Mouse (Mus musculus) Patski (cell line): ENCODE data around the gene Alg1. TPM values are rescaled to one million over a fixed set of nuclear protein-coding genes. Genes with fewer than 3 reads are reported as not detected.
"Not testable (repeated sequence)": the region's sequence is repeated elsewhere in the genome, so short reads cannot be mapped to it uniquely, and the experiment has no call there.

Experiments
- ATAC-seq: fragments of 100-300 bp; one replicate; pipeline ENCODE4 v1.8.0; 2021
- CTCF ChIA-PET: fragments of 350-600 bp; sonication (Branson Sonifier 250); formaldehyde crosslinking; loops from one replicate; lab custom pipeline; 2022; ENCODE audit warnings: inconsistent platforms; lab: Charles Lee
- POLR2A ChIA-PET: fragments of 350-600 bp; sonication (Branson Sonifier 250); formaldehyde crosslinking; loops from one replicate; lab custom pipeline; 2022; ENCODE audit warnings: antibody characterized with exemption, inconsistent platforms; lab: Charles Lee
- DNase-seq: peaks from one replicate; pipeline ENCODE4 v3.0.0-alpha.2; 2011; ENCODE audit warnings: low read depth, low spot score
- H3K27me3 ChIP-seq: fragments of 371-371 bp; one replicate; pipeline ENCODE4 v1.5.1; 2021
- CTCF ChIP-seq: fragments of 100-300 bp; IDR thresholded peaks from one replicate; pipeline ENCODE4 v1.5.1; 2021
- in situ Hi-C: fragments of 300-500 bp; cut with MboI; formaldehyde crosslinking; loops from 3 replicates; pipeline ENCODE4 v1.11.1; 2018; ENCODE audit warnings: low pct_unique_long_range_greater_than_20kb, mixed read lengths
- polyA plus RNA-seq: library from polyadenylated mRNA; unstranded; gene quantifications from one replicate; pipeline ENCODE4 v1.2.3, GENCODE M21; 2021

Gene Alg1
- polyA plus RNA-seq, 1 experiment from 2014 or later, result 37.4 TPM

DNA sequence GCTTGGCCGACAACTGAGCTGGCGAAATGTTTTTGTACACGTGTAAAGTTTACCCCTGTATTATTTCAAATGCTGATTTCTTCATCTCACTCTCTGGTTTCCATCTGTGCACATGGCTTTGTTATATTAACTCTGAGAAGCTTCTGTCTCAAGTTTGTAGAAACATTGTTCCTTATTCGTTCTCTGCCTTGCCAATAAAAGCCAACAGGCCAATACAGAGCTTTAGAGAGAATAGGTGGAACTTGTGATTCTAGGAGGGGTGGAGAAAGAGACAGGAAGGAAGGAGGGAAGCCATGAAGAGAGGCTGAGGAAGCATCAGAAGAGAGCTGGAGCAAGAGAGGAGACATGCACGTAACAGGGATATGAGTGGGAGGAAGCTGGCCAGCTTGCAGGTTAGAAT, 27.4 kb upstream of the Alg1 start:
- CTCF ChIA-PET, result interaction anchor here (0.6 to 0.8 kb wide), 2 partner anchors 10 to 36 kb away, joined by 3 read pairs; no protein-coding TSS in a partner anchor
- H3K27me3 ChIP-seq, result no peaks in the 10 kb centered on the region

DNA sequence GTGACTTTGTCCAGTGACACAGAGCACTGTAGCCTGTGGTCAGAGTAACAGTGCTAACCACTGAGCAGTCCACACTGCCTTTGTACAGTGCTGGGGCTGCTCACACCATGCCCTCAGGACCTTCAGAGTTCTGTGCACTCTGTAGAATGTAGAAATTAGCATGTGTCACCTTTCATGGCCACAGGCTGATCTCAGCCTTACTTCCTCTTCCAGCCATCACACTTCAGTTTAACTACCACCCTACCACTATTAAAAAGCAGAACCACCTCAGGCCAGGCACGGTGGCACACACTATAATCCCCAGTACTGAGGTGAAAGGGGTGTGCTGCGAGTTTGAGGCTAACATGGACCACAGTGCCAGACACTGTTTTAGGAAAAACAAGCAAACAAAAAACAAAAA, 23.1 kb upstream of the Alg1 start:
- H3K27me3 ChIP-seq, result no peaks in the 10 kb centered on the region
- in situ Hi-C loops, result no loop called here
- no peak for DNase-seq
- ChIA-PET CTCF (no interaction called here), POLR2A (no interaction called here)
- no peak for TF ChIP-seq CTCF
- no peak for ATAC-seq

More for the DNA sequence above, 27.4 kb upstream of the Alg1 start:
- POLR2A ChIA-PET, result no interaction called here
- no peak for ATAC-seq
- TF ChIP-seq CTCF, result no peak
- DNase-seq, result no peak
- in situ Hi-C loops, result loop anchor here (10.0 kb wide), 1 partner anchor 259 kb away; no protein-coding TSS in a partner anchor

DNA sequence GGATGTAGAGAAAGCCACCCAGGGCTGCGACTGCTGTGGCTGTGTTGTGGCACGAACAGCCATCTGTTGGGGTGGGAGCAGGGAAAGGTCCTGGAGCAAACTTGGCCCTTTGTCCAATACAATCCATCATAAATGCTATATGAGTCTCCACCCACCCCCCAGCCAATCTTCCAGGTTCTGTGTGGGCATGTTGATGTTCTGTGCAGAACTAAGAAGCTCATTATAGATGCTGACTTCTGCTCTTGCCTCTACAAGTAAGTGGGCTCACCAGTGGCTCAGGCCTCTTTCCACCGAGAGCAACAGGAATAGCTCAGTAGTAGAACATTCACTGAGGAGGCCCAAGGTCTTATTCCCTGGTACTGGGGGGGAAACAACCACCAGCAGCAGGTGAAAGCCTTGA, 21.3 kb upstream of the Alg1 start:
- in situ Hi-C loops, result no loop called here
- ATAC-seq, result no peak

DNA sequence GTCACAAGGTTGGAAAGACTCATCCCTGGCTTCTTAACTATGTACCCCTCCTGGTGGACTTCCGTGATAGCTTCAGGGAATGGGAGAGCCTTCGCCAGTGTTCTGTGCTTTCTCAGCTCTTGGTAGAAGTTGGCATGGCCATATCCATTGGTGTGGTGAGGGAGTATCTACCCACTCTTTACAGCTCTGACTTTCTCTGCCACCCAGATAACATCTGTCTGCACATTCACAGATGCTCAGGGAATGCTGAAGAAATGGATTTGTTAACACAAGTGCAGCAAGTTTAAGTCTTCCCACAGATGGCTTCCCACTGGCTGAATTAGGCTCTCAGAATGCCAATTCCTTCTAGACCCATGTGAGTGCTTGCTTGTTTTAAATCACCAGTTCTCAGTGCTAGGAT, 19.3 kb upstream of the Alg1 start:
- H3K27me3 ChIP-seq, result no peaks in the 10 kb centered on the region
- ATAC-seq (no peak), DNase-seq (no peak)
- POLR2A ChIA-PET, result interaction anchor here (0.6 kb wide), 1 partner anchor 1033 kb away, joined by 4 read pairs; no protein-coding TSS in a partner anchor
- TF ChIP-seq CTCF, result no peak
- CTCF ChIA-PET, result interaction anchor here (1.0 kb wide), 1 partner anchor 22 kb away, joined by 3 read pairs; no protein-coding TSS in a partner anchor
- in situ Hi-C loops, result no loop called here

More for the DNA sequence above, 21.3 kb upstream of the Alg1 start:
- TF ChIP-seq CTCF, result no peak
- ChIA-PET POLR2A (no interaction called here), CTCF (interaction anchor here (1.3 to 1.4 kb wide), 2 partner anchors 15 to 17 kb away, joined by 3 read pairs; no protein-coding TSS in a partner anchor)
- H3K27me3 ChIP-seq, result no peaks in the 10 kb centered on the region
- no peak for DNase-seq

DNA sequence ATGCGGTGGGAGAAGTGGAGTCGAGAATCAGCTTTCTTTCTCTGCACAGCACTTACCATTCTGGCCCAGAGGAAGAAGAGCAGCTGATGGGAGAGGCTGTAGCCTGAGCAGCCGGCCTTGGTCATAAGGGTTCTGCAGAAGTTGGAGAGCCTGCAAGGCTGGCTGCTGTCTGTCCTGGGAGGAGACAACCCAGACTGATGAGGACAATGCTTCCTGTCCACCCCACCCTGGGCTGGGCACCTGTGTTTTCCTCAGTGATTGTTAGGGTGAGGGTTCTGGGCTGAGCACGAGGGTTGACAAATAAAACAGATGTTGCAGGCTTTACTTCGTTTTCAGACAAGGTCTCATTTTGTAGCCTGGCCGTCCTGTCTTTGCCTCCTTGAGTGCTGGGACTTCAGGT, 16.7 kb upstream of the Alg1 start:
- DNase-seq (no peak), ATAC-seq (no peak)
- no peak for TF ChIP-seq CTCF
- CTCF ChIA-PET, result interaction anchor here (0.9 to 2.2 kb wide), 3 partner anchors 11 to 27 kb away, joined by 3 to 8 read pairs (median 6); partner anchors contain the start of gene Nagpa
- POLR2A ChIA-PET, result no interaction called here
- no peaks in the 10 kb centered on the region for H3K27me3 ChIP-seq
- in situ Hi-C loops, result no loop called here

DNA sequence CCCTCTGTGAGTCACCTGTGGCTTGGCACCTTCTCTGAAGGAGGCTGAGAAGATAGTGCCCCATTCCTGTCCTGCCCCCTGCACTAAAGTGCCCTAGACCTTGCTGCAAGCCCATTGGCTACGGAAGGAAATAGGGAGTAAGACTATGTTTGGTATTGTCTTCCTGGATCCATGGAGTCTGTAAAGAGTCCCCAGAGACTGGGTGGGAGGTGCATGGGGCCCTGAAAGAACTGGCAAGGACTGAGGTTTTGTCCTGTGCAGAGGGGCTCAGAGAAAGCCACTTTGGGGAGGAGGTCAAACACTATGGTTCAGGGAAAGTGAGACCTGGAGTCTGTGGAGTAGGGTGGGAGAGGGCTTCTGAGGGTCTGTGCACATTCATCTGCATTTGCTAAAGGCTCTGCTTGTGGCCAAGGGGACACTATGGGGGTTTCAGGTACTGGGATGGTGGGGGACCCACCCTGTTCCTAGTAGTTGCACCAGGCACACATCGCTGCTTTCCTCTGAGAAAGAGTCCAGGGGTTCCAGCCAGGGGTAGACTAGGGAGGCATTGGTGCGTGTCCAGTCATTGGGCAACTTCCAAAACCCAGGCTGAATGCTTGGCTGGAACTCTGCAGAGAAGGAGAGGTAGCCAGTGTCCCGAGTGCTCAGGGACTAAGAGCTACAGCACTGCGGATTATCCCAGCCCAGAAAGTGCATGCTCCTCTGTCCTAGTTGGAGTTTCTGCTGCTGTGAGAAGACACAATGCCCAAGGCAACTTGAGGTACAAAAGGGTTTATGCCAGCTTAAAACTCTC, 15.9 kb upstream of the Alg1 start:
- CTCF ChIA-PET, result interaction anchor here (1.9 kb wide), 1 partner anchor 14 kb away, joined by 6 read pairs; the partner anchor contains the start of gene Nagpa
- POLR2A ChIA-PET, result no interaction called here
- in situ Hi-C loops, result no loop called here
- no peaks in the 10 kb centered on the region for H3K27me3 ChIP-seq
- no peak for TF ChIP-seq CTCF
- DNase-seq (no peak), ATAC-seq (peak; percentile 57)

DNA sequence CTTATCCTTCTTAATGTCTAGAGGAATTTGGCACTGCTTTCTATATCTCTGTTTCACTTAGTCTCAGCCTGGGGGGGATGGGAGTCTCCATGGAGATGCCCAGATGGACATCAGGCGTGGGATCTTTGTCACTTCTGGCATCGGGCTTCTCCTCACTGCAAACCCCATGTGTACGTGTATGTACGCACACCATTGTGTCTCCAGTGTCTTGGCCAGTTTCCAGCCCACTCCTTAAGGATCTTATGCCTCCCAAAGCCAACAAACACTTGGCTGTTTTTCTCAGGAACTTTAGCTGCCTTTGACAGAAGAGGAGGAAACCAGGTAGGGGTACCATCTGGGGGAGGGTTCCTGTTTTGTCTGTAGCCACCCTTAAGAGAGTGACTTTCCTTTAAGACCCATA, 12.0 kb upstream of the Alg1 start:
- in situ Hi-C loops, result no loop called here
- ChIA-PET CTCF (interaction anchor here (1.2 kb wide), 1 partner anchor 9 kb away, joined by 4 read pairs; no protein-coding TSS in a partner anchor), POLR2A (no interaction called here)
- no peak for DNase-seq
- no peaks in the 10 kb centered on the region for H3K27me3 ChIP-seq
- no peak for ATAC-seq
- TF ChIP-seq CTCF, result no peak

DNA sequence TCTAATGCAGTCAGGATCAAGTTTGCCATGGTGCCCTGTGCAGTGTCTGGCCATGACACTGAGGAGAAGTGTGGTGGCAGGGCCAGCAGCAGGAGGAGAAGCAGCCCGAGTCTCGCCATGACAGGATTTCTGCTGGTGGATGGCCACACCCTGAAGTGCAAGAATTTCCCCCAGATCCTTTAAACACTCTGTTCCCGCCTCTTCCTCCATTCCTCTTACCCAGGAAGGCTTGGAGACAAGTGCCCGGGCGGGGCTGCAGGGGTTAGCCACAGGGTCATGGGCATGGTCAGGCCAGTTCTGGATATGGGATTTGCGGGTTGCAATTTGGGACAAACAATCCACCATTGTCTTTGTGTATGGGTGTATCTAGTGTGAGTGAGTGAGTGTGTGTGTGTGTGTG, 11.3 kb upstream of the Alg1 start, which contains the start of gene AU021092:
TSS of gene AU021092 (minus strand) at position 160 of the 400 bp plus-strand sequence.
- ChIA-PET POLR2A (no interaction called here), CTCF (no interaction called here)
- TF ChIP-seq CTCF, result no peak
- ATAC-seq, result no peak
- no peaks in the 10 kb centered on the region for H3K27me3 ChIP-seq
- no peak for DNase-seq
- in situ Hi-C loops, result no loop called here

DNA sequence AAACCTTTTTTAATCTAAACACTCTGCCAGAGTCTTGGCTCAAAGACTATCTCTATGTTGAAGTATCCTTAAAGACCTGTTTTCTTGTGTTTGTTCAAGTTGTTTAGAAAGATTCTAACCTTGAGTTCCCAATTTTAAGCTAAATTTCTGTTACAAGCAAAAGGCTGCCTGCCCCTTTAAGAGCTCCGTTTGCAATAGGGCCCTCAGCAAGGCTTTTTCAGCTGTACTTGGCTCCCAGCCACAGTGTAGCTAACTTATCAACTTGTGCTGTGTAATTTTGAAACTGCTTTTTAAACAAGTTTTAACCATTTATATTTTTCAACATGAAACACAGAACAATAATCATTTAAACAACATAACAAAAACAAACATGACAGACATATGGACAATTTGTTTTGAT, 6.9 kb upstream of the Alg1 start:
- POLR2A ChIA-PET, CTCF ChIA-PET, DNase-seq, in situ Hi-C loops, ATAC-seq, H3K27me3 ChIP-seq: not testable (repeated sequence)

DNA sequence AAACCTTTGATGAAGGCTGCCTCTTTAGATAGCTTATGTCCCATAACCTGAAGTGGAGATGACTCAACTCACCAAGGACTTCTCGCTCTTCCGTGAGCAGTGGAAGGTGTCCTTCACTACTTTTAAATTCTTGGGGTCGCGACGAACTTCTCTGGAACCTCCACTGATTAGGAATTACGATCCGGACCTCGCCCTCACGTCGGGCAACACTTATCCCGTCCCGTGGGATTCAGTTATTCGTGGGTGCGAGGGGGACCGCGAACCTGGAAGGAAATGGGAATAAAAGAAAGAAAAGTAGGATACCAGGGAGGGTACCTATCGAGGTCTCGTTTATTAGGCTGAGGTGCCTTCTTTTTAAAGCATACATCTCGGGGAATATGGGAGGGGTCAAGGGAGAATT, 5.9 kb upstream of the Alg1 start:
- in situ Hi-C loops, result not testable (repeated sequence)

DNA sequence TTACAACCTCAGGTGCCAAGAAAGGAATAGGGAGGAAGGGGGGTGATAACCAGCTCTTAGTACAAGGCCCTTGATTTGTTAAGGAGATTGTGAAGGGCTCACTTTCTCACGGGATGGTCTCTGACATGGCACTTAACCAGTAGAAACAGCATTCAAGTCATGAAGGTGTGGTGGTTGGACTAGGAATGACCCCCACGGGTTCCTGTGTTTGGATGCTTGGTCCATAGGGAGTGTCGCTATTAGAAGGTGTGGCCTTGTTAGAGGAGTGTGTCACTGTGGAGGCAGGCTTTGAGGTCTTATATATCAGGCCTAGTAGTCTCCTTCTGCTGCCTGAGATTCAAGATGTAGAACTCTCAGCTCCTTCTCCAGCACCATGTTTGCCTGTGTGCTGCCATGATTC, 5.3 kb upstream of the Alg1 start:
- ATAC-seq, in situ Hi-C loops, DNase-seq, H3K27me3 ChIP-seq, POLR2A ChIA-PET: not testable (repeated sequence)
- CTCF ChIA-PET, result interaction anchor here (0.8 kb wide), 1 partner anchor 17 kb away, joined by 3 read pairs; no protein-coding TSS in a partner anchor

More for the DNA sequence above, 5.9 kb upstream of the Alg1 start:
- POLR2A ChIA-PET, ATAC-seq, DNase-seq, CTCF ChIA-PET, H3K27me3 ChIP-seq: not testable (repeated sequence)
